Mouse (Mus musculus) T-helper 1 cell (primary cell): ENCODE results near the gene Caskin1.

Experiments
- in situ Hi-C: fragments of 300-600 bp; cut with MboI, MseI; formaldehyde crosslinking; loops from one replicate; pipeline ENCODE4 v1.15.1; 2025; ENCODE audit warnings: high pct_unique_total_duplicates

The Caskin1 gene

GRCm38 (mm10) chr17:24470701-24471527 is 17.5 kb upstream of the Caskin1 start:
- in situ Hi-C loops, result no loop called here

- in situ Hi-C loops, result no loop called here
These were observed 15.9 kb upstream of the Caskin1 start for GRCm38 (mm10) chr17:24472512-24472911.

DNA sequence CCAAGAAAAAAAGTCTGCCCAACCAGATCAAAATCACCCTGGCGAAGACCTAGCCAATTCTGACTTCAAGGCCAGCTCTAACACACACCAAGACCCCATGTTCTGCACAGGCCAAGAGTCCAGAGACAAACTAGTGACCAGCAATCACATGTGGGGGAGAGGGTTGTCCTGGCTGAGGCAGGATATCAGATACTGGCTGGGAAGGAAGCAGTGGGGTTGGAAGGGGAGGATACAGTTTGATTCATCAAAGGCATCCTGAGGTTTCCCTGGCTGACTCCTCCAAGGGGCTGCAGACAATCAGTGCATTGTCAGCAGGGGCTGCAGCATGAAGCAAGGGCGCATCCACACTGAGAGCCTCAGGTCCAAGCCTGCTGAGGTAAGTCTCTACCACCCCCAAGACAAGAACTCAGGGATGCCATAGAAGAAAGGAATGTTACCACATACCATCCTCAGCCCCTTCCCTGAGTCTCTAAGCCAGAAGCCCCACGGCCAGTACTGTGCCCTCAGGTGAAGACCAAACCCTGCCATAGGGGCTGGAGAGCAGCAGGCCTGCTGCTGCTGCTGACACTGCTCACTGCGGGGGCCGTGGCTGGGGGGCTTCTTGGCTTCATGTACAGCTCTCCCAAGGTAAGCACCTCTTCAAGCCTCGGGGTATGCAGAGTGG is 14.7 kb upstream of the Caskin1 start, which contains the start of gene Bricd5:
Gene Bricd5, plus strand, starts transcription at position 273 of the 664 bp plus-strand sequence.
- in situ Hi-C loops, result no loop called here

GRCm38 (mm10) chr17:24474557-24474956 is 13.8 kb upstream of the Caskin1 start:
- in situ Hi-C loops, result no loop called here

DNA sequence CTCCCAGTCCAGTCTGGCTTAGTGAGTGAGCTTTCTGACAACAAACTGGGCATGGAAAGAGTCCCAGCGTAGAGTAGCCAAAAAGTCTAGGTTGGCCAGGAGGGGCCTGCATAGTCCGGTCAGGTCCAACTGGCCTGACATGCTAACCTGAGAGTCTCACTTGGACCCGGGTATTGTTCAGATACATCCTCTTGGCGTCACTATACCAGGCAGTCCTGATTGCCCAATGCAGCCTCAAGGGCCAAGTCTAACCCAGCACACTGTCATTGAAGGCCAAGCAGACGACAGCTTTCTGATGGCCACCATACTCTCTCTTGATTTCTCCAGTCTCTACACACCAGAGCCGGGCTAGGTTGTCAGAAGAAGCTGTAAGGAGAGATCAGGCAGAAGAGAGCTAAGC is 12.8 kb upstream of the Caskin1 start:
- in situ Hi-C loops, result no loop called here

DNA sequence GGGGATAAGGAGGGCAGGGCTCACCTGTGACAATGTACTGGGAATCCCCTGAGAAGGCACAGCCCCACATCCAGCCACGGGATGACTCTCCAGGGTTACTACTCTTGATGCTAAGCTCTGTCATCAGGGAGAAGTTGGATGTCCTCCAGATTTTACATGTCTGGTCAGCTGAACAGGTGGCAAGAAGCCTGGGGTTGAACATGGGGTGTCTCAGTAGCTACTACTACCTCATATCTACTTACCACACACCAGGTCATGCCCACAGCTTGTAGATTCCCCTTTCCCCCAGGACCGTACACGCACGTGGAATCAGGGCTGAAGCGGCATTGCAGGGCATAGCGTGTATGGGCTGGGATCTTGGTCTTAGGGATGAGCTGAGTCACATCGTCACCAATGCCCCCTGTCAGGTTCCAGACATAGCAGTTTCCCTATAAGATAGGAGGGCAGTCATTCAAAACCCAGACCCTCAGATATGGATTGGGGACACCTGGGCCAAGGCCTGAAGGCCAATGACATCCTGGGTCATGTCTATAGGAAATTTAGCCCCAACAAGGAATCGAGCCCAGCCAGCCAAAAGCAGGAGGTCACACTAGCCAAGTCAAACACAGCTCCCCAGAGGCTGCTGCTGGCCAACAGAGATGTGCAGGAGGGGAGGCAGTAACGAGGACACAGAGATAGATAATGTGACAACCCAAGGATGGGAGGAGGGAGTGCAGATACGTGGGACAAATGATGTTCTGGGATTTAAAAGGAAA is 12.2 kb upstream of the Caskin1 start:
- in situ Hi-C loops, result no loop called here

DNA sequence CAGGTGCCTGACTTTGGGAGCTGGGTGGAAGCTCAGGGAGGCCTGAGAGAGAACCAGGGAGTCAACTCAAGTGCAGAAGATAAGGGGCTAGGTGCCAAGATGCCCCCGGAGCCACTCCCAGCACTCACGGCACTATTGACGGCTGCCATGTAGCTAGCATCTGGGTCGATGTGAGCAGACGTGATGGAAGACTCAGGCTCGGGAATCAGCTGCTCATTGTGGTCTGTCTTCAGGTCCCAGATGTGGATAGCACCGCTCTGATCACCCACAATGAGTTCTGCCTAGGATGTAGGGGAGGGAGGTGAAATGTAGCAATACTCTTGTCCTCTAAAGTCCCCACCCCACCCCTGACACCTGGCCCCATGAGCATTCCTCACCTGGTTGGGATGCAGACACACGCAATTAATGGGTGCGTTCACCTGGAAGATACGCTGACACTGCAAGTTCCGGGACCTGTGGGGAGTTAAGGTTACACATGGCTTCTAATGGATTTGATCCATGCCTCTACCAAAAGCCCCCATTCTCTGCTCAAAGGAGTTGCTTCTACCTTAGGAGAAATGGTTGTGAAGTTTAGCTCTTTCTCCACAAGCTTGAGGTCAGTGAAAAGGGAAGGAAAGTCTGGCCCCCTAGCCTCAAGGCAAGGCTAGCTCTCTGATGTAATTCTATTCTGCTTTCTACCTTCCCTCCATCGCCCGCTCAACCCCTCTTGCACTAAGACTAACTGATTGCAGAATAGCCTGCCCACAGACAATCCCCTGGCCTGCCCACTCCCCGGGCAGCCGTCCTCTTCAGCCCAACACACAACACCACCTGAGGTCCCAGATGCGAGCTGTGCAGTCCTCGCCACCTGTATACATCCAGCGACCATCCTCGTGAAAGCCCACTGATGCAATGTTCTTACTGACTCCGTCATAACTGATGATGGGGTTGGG is 11.1 kb upstream of the Caskin1 start:
- in situ Hi-C loops, result no loop called here

- in situ Hi-C loops, result no loop called here
These were observed 10.3 kb upstream of the Caskin1 start for GRCm38 (mm10) chr17:24477985-24478600.

- in situ Hi-C loops, result no loop called here
These were observed 9.6 kb upstream of the Caskin1 start, which contains the start of gene Mlst8 for GRCm38 (mm10) chr17:24478663-24479380. TSS of gene Mlst8 (minus strand) at chr17:24479078.

GRCm38 (mm10) chr17:24479431-24479830 is 9.0 kb upstream of the Caskin1 start:
- in situ Hi-C loops, result no loop called here

- in situ Hi-C loops, result no loop called here
These were observed 8.1 kb upstream of the Caskin1 start for GRCm38 (mm10) chr17:24480201-24480826.

DNA sequence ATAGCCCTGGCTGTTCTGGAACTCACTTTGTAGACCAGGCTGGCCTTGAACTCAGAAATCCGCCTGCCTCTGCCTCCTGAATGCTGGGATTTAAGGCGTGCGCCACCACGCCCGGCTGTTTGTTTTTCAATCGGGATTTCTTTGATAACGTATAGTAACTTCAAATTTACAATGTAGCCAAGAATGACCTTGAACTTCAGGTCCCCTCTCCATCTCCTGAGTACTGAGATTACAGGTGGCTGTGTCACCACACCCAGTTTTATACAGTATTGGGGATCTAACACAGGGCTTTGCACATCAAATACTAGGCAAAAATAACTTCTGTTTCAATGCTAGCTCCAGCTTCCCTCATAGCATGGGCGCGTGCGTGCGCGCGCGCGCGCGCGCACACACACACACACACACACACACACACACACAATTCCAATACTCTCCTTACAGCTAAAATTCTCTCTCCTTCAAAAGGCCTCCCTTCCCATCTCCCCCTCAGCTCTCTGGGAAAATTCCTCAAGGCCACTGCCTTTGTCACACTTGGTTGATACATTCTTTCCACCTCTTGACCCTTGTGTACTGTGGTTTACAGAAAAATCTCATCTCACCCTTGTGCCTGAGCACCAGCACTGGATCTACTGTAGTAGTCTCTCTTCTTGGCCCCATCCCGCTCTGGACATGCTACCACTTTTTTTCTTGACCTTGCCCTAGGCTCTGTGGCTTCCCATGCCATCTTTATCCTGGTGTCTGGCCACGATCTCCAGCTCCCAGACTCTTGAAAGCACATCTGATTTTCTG is 7.2 kb upstream of the Caskin1 start:
- in situ Hi-C loops, result no loop called here

DNA sequence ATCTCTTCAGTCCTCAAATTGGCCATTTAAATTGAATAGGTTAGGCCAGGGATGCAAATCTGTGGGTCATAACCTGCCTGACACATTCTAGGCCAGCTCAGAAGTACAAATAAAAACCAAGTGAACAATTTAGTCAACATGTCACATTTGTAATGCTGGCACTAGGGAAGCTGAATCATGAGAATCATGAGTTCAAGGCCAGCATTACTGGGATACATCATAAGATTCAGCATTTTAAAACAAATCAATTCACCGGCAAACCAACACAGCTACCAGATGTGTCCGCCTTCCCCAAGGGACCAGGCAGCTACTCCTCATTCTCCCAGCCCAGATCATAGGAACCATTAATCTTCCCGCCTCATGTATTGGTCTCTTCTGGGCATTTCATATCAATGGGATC is 4.9 kb upstream of the Caskin1 start:
- in situ Hi-C loops, result no loop called here

- in situ Hi-C loops, result no loop called here
These were observed 3.1 kb upstream of the Caskin1 start for GRCm38 (mm10) chr17:24485090-24485860.

DNA sequence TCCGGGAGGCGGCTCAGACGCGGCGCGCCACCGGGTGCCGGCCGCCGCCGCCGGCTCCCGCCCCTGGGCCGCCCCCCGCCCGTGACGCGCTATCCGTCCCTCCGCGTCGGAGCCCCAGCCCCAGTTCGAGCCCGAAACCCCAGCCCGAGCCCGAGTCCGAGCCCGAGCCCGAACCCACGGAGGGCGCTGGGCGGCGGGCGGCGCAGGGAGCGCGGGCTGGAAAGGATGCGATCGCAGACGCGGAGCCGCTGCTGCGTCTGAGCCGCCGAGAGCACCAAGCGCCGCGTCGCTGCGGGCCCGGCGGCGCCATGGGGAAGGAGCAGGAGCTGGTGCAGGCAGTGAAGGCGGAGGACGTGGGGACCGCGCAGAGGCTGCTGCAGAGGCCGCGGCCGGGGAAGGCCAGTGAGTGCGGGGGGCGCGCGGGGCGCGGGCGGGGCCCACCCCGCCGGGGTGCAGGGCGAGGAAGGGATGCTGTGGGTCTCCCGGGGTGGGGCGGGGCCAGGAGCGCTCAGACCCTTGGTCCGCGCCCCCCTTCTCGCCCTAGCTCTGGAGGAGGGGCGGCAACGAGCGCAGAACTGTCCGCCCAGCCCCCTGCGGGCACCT is 362 bp downstream of the Caskin1 start:
- in situ Hi-C loops, result no loop called here

- in situ Hi-C loops, result no loop called here
These were observed 1.0 kb downstream of the Caskin1 start for GRCm38 (mm10) chr17:24489265-24490030.

GRCm38 (mm10) chr17:24490399-24490798 is 2.0 kb downstream of the Caskin1 start:
- in situ Hi-C loops, result no loop called here
